Mouse (Mus musculus): ENCODE measurements around the gene Timm50.

- TF ChIP-seq FLI1 (IDR thresholded peaks at IDR 0.05; ENCODE audit: low read length) (no peak), GATA1 (IDR thresholded peaks at IDR 0.05; ENCODE audit: borderline replicate concordance, low read length) (no peak)
Observed at GRCm38 (mm10) chr7:28290638-28291590, 21.0 kb downstream of the Timm50 start, which contains the start of gene Selenov.

All from megakaryocyte, embryonic 14.5 days (primary cell).